Mouse (Mus musculus) kidney, embryonic 14.5 days (tissue): ENCODE measurements around the gene Bhlhb9. TPM values are rescaled to one million over a fixed set of nuclear protein-coding genes. Genes with fewer than 3 reads are reported as not detected.
"Not testable (repeated sequence)": the region's sequence is repeated elsewhere in the genome, so short reads cannot be mapped to it uniquely, and the experiment has no call there.

Experiments
- ATAC-seq: fragments of 200-750 bp; cut with Nextera tagmentation; 2 replicates; pipeline ENCODE4 v1.8.0; 2017; ENCODE audit warnings: moderate number of reproducible peaks, mild to moderate bottlenecking, moderate TSS enrichment, moderate library complexity; ENCODE audit not compliant: low FRiP score, low TSS enrichment
- H3K27ac ChIP-seq: fragments of 300-500 bp; sonication (generic); 2 replicates; pipeline ENCODE4 v1.5.1; 2014; ENCODE audit warnings: low read depth, mild to moderate bottlenecking, low read length, moderate library complexity, mixed read lengths
- H3K27me3 ChIP-seq: fragments of 300-500 bp; sonication (generic); 2 replicates; pipeline ENCODE4 v1.6.1; 2014; ENCODE audit warnings: mild to moderate bottlenecking, low read length; ENCODE audit not compliant: control insufficient read depth, insufficient read depth
- H3K36me3 ChIP-seq: fragments of 300-500 bp; sonication (generic); 2 replicates; pipeline ENCODE4 v1.6.1; 2014; ENCODE audit warnings: low read length, mixed read lengths; ENCODE audit not compliant: control insufficient read depth, insufficient read depth
- H3K4me1 ChIP-seq: fragments of 300-500 bp; sonication (generic); 2 replicates; pipeline ENCODE4 v1.6.1; 2014; ENCODE audit warnings: low read length, mixed read lengths; ENCODE audit not compliant: control insufficient read depth, insufficient read depth
- H3K4me2 ChIP-seq: fragments of 300-500 bp; sonication (generic); replicated peaks from 2 replicates; pipeline ENCODE4 v1.6.1; 2014; ENCODE audit warnings: low read depth, mild to moderate bottlenecking, low read length
- H3K4me3 ChIP-seq: fragments of 300-500 bp; sonication (generic); 2 replicates; pipeline ENCODE4 v1.5.1; 2014; ENCODE audit warnings: mild to moderate bottlenecking, low read length
- H3K9ac ChIP-seq: fragments of 300-500 bp; sonication (generic); 2 replicates; pipeline ENCODE4 v1.6.1; 2014; ENCODE audit warnings: low read depth, mild to moderate bottlenecking, low read length, moderate library complexity
- H3K9me3 ChIP-seq: fragments of 300-500 bp; sonication (generic); 2 replicates; pipeline ENCODE4 v1.6.1; 2016; ENCODE audit warnings: low read length; ENCODE audit not compliant: control insufficient read depth
- WGBS: fragments of 180-500 bp; shearing (Covaris S2); extraction: QIAGEN DNeasy Blood & Tissue Kit; methylation state at CpG from one replicate; pipeline ENCODE4 v1.1.7; 2014; 5-methylcytosine and 5-hydroxymethylcytosine counted together
- polyA plus RNA-seq: library from polyadenylated mRNA; unstranded; fragments of >200 nt; fragmentation: Nextera tagmentation; extraction: Ambion mirVana; gene quantifications from 2 replicates; pipeline ENCODE4 v1.2.1, GENCODE M21; 2014

The Bhlhb9 gene
- polyA plus RNA-seq = 38.6 and 56.1 TPM in 2 replicates

DNA sequence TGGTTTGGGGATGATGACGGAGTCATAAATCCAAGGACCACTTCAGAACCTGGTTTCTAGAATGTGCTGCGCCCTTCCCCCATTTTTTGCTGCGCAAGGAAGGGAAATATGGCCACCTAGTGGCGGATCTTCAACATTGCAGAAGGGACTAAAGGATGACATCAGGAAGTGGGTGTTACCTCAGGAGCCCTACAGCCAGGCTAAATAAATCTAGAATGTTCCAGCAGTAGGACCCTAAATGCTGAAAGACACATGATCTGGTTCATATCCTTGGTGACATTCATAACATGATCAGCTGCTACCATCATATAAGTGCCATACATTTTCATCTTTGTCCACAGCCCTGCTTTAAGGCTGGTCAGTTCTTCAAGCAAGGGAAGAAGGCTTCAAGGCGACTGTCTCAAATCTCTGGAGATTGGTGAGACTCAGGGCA is at the start of gene Bhlhb9:
TSS of gene Bhlhb9 (plus strand) at position 383 of the 433 bp plus-strand sequence.
- not testable (repeated sequence) for H3K4me1 ChIP-seq, H3K27me3 ChIP-seq, H3K27ac ChIP-seq, H3K9me3 ChIP-seq
- ATAC-seq = peak; percentile 9; the same call in 1 of the 2 replicates
- H3K4me3 ChIP-seq = peak within 1 kb of the TSS; percentile 51
- WGBS = 15% methylated on average over 3 of the region's 5 CpGs
- peak within 1 kb of the TSS; percentile 63 for H3K9ac ChIP-seq
- peak within 1 kb of the TSS; percentile 50 for H3K4me2 ChIP-seq
- peaks cover 14% of the 10 kb centered on the region; the same call in 1 of the 2 replicates for H3K36me3 ChIP-seq

DNA sequence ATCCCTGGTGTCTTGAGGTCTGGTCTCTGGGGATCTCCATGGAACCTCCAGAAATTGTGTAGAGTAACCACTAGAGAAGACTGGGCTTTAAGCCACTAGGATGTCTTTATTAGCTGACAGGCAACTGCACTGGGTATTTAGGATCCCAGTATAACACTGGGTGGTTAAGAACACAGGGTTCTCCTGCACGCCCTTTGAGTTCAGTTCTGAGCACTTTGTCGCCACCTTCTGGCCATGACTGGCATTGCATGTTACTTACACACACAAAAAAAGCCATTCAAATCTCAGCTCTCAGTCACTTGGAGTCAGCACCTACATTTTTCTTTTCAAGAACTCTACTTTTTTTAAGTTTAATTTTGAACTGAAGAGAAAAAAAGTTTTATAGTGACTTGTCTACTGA is 44.6 kb upstream of the Bhlhb9 start:
- H3K9me3 ChIP-seq = no peaks in the 10 kb centered on the region
- H3K4me2 ChIP-seq = no peak overlapping the region
- H3K9ac ChIP-seq = no peak overlapping the region
- no peak overlapping the region for H3K27ac ChIP-seq
- ATAC-seq = peak; percentile 32; the same call in 1 of the 2 replicates
- no peaks in the 10 kb centered on the region; the same call in 1 of the 2 replicates for H3K36me3 ChIP-seq
- H3K27me3 ChIP-seq = no peaks in the 10 kb centered on the region
- WGBS = 11% methylated on average over 2 of the region's 2 CpGs
- no peaks in the 10 kb centered on the region for H3K4me1 ChIP-seq
- H3K4me3 ChIP-seq = no peak overlapping the region

DNA sequence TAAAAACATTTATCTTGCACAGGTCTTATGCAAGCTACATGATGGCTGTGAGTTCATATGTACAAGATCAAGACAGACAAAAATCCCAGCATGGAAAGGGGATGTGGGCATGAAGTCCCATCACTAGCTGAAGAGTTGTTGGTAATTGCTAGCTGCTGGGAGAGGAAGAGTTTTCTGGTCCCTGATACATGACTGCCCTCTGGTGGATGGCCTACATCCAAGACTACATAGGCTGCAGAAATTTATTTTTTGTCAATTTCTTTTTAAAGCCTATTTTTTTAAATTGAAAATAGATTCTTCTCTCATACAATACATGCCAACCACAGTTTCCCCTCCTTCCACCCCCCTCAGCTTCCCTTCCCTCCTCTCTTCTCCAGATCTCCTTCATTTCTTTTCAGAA is 35.7 kb upstream of the Bhlhb9 start:
- H3K36me3 ChIP-seq = no peaks in the 10 kb centered on the region; the same call in 1 of the 2 replicates
- no peak overlapping the region for H3K4me3 ChIP-seq
- H3K4me2 ChIP-seq = no peak overlapping the region
- H3K27me3 ChIP-seq = no peaks in the 10 kb centered on the region
- H3K27ac ChIP-seq = no peak overlapping the region
- no peak for ATAC-seq
- no peak overlapping the region for H3K9ac ChIP-seq
- H3K9me3 ChIP-seq = no peaks in the 10 kb centered on the region
- no peaks in the 10 kb centered on the region for H3K4me1 ChIP-seq

DNA sequence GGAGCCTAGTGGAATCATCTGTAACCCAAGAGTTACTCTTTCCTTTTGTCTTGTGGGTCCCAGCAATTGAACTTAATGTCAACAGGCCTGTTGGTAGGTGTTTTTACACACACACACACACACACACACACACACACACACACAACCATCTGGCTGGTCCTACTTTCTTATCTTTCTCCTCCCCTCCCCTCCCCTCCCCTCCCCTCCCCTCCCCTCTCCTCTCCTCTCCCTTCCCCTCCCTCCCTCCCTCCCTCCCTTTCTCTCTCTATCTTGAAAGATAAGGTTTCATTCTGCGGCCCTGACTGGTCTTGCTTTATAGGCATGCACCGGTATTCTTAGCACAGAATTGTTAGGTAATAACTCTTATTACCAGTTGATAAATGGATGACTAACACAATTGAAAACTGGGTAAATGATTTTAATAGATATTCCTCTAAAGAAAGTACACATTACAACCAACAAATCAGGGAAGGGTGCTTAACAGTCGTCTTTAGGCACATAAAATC is 29.3 kb upstream of the Bhlhb9 start:
- no peak overlapping the region for H3K4me2 ChIP-seq
- whole genome bisulfite sequencing = 66% methylated on average over 3 of the region's 3 CpGs
- no peak overlapping the region for H3K27ac ChIP-seq
- no peaks in the 10 kb centered on the region for H3K27me3 ChIP-seq
- no peaks in the 10 kb centered on the region for H3K9me3 ChIP-seq
- no peak overlapping the region for H3K9ac ChIP-seq
- no peaks in the 10 kb centered on the region for H3K4me1 ChIP-seq
- no peak for ATAC-seq
- H3K36me3 ChIP-seq = no peaks in the 10 kb centered on the region
- no peak overlapping the region for H3K4me3 ChIP-seq

DNA sequence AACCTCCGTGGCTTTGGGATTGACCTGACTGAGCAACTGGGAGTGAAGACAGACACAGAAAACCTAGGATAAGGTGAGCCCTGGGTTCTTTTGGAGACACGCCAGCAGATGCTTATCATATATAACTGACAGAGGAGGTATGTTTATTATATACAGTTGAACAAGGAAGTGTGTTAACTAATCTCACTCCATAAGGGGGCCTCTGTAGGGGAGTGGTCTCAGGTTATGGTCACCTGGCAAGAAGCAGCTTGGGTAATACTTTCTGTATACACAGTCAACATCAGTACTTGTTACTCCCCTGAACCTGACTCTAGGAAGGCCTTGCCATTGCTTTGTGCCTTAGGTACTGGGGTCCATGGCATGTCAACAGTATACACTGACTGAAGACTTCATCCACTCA is 28.8 kb upstream of the Bhlhb9 start:
- H3K27me3 ChIP-seq = no peaks in the 10 kb centered on the region
- 77% methylated on average over 2 of the region's 2 CpGs for WGBS

DNA sequence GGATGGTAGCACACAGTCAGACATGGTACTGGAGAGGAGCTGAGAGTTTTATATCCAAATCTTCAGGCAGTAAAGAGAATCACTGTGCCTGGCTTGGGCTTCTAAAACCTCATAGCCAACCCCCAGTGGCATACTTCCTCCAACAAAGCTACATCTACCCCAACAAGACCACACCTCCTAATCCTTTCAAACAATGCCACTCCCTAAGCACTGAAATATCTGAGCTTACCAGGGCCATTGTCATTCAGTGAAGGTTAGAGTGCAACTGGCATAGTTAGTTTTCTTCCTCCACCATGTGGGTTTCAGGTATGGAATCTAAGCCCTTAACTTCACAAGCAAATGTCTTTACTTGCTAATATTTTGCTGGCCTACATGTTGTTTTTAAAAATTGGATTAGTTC is 5.9 kb upstream of the Bhlhb9 start:
- Histone ChIP-seq H3K9me3 (no peaks in the 10 kb centered on the region), H3K27ac (no peak overlapping the region), H3K4me3 (no peak overlapping the region), H3K4me1 (no peaks in the 10 kb centered on the region), H3K9ac (no peak overlapping the region), H3K27me3 (no peaks in the 10 kb centered on the region), H3K36me3 (no peaks in the 10 kb centered on the region), H3K4me2 (no peak overlapping the region)
- no peak for ATAC-seq

More for the DNA sequence above, 28.8 kb upstream of the Bhlhb9 start:
- no peaks in the 10 kb centered on the region for H3K36me3 ChIP-seq
- no peak overlapping the region for H3K4me3 ChIP-seq
- no peak for ATAC-seq
- no peak overlapping the region for H3K9ac ChIP-seq
- H3K9me3 ChIP-seq = no peaks in the 10 kb centered on the region
- H3K4me1 ChIP-seq = no peaks in the 10 kb centered on the region
- H3K4me2 ChIP-seq = no peak overlapping the region
- no peak overlapping the region for H3K27ac ChIP-seq

DNA sequence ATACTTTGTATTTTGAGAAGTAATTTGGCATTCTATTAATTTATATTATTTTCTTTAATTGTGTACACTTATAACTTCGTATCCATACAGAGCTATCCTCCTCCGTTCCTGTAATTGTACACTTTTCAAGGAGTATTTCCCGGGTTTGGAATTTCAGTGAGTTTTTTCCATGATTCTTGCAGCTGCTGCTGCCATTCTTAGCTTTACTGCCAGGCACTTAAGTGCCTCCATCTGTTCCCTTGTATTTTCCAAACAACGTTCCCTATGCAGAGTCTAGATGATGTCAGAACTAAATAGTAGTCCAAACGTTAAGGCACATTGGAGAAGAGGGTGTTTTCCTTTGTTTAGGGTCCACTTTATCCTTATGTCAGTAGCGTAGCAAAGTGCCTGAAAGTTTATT is 5.1 kb upstream of the Bhlhb9 start:
- H3K36me3 ChIP-seq = no peaks in the 10 kb centered on the region
- ATAC-seq = no peak
- H3K27me3 ChIP-seq = no peaks in the 10 kb centered on the region
- H3K4me2 ChIP-seq = no peak overlapping the region
- no peaks in the 10 kb centered on the region for H3K9me3 ChIP-seq
- H3K27ac ChIP-seq = no peak overlapping the region
- no peaks in the 10 kb centered on the region for H3K4me1 ChIP-seq
- 76% methylated on average over 6 of the region's 6 CpGs for WGBS
- no peak overlapping the region for H3K9ac ChIP-seq
- H3K4me3 ChIP-seq = no peak overlapping the region

DNA sequence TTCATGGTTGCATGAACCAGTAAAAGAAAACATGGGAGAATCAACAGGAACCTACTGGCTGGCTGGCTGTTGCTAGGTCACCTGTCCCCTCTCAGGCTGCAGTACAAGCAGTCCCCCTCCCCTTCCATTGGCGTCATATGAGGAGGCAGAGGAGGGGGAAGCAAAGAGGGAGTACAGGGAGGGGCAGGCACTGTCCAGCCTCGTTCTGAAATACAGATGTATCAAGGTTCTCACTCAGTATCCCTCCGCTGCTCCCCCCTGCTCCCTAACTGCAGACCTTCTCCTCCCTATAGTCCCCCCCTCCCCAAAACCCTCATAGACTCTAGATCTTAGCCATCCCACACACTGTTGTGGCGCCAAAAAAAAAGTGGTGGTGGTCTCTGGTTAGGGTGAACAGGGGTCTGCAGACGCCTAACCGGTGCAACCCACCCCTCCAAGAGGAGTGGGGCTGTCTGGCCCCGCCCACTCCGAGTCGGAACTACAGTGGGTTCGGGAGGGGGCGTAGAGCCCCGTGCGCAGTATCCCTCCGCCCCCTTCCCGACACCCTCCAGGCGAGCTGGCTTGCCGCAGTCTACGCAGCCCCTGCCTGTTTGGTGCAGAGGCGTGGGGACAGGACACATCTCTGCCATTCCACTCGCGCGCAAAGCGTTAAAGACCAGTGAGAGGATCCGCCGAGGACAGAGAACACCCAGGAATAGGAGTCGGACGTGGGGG is 1.6 kb upstream of the Bhlhb9 start:
- Histone ChIP-seq H3K9ac (peak overlapping the region; percentile 63; the same call in 1 of the 2 replicates), H3K36me3 (peaks cover 13% of the 10 kb centered on the region; the same call in 1 of the 2 replicates), H3K4me3 (peak overlapping the region; percentile 51), H3K4me2 (peak overlapping the region; percentile 50)
- not testable (repeated sequence) for H3K4me1 ChIP-seq, H3K27me3 ChIP-seq, H3K27ac ChIP-seq, H3K9me3 ChIP-seq
- ATAC-seq = peak; percentile 93
- 33% methylated on average over 24 of the region's 27 CpGs for WGBS
